In the genomic region with DNA sequence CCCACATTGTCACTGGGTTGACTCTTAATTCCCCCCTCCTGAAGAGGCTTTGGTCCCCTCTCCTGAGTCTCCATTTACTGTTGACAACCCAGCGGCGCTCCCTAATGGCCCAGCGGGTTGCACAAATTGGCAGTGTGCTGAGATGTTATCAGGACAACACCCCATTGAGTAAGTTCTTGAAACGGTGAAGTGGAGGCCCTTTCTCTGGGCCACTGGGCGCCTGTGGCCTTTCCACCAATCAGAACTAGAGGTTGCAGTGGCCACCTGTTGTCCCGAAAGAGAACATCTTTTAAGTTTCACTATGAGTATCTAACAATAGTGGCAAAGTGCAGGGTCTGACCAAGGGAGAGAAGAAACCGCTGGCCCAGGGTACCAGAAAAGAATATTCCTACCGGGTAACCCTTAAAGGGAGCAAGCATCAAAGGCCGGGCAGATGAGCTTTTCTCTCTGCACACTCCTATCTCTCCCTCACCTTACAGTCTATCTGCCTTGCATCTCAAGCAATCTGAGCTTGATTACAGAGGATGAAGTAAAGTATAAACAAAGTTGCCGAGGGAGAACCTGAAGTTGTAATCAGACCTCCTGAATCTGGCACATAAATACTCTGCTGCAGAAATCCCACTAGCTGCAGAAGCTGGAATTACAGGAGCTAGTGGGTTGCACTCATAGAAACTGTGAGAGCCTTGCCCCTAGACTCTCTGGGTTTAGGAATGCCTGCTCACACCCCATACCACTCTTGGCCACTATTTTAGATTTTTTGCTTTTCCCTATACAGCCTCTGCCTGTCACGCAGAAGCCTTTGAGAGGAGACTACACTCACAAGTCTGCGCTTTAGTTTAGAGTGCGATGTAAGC, we compare ENCODE assay signal across 8 mouse cellular contexts. TPM values are rescaled to one million over a fixed set of nuclear protein-coding genes. Genes with fewer than 3 reads are reported as not detected.
DNase-seq lines count a peak whose midpoint lies in the region; ATAC-seq lines count a peak whose summit lies in the region.

No protein-coding gene starts in this region.

- no peak for ATAC-seq in hindbrain, embryonic 12.5 days (ENCODE audit: low FRiP score)
- peak; percentile 15; the same call in 1 of the 2 replicates for ATAC-seq in forebrain, embryonic 16.5 days
- peak; percentile 67 for ATAC-seq in lung, embryonic 16.5 days (ENCODE audit: low read depth)
- no peak for ATAC-seq in cerebellum, adult (ENCODE audit: insufficient number of reproducible peaks, low FRiP score, low TSS enrichment)

- no peaks in the 10 kb centered on the region for H3K36me3 ChIP-seq in hindbrain, embryonic 10.5 days
- H3K36me3 ChIP-seq in hindbrain, embryonic 12.5 days, result no peaks in the 10 kb centered on the region
- H3K36me3 ChIP-seq in forebrain, embryonic 16.5 days (ENCODE audit: control insufficient read depth, insufficient read depth), result no peaks in the 10 kb centered on the region
- no peaks in the 10 kb centered on the region for H3K36me3 ChIP-seq in lung, embryonic 16.5 days (ENCODE audit: control insufficient read depth, insufficient read depth, low read length)

- no peak overlapping the region for H3K4me2 ChIP-seq in hindbrain, embryonic 12.5 days (replicated peaks)
- no peak overlapping the region for H3K4me2 ChIP-seq in forebrain, embryonic 16.5 days (ENCODE audit: low read length)
- H3K4me2 ChIP-seq in lung, embryonic 16.5 days (ENCODE audit: low read depth, low read length), result no peak overlapping the region

- H3K9ac ChIP-seq in hindbrain, embryonic 12.5 days, result no peak overlapping the region
- no peak overlapping the region for H3K9ac ChIP-seq in forebrain, embryonic 16.5 days (replicated peaks; ENCODE audit: low read depth, low read length)
- H3K9ac ChIP-seq in lung, embryonic 16.5 days (ENCODE audit: low read length), result no peak overlapping the region

- WGBS in hindbrain, embryonic 10.5 days, result 13% methylated on average over 13 of the region's 13 CpGs
- 20% methylated on average over 13 of the region's 13 CpGs for WGBS in hindbrain, embryonic 12.5 days
- WGBS in forebrain, embryonic 16.5 days, result 19% methylated on average over 13 of the region's 13 CpGs
- 20% methylated on average over 13 of the region's 13 CpGs for WGBS in lung, embryonic 16.5 days

- peaks cover 9% of the 10 kb centered on the region for H3K27me3 ChIP-seq in hindbrain, embryonic 10.5 days (ENCODE audit: insufficient read depth, poor library complexity, severe bottlenecking)
- H3K27me3 ChIP-seq in hindbrain, embryonic 12.5 days, result no peaks in the 10 kb centered on the region
- H3K27me3 ChIP-seq in forebrain, embryonic 16.5 days (replicated peaks; ENCODE audit: control insufficient read depth, insufficient read depth, low read length), result no peaks in the 10 kb centered on the region
- no peaks in the 10 kb centered on the region; the same call in 1 of the 2 replicates for H3K27me3 ChIP-seq in lung, embryonic 16.5 days (ENCODE audit: control insufficient read depth, insufficient read depth, low read depth, low read length)

- H3K4me1 ChIP-seq in hindbrain, embryonic 10.5 days (replicated peaks), result peaks cover 69% of the 10 kb centered on the region
- peaks cover 37% of the 10 kb centered on the region for H3K4me1 ChIP-seq in hindbrain, embryonic 12.5 days
- H3K4me1 ChIP-seq in forebrain, embryonic 16.5 days (replicated peaks; ENCODE audit: control insufficient read depth, insufficient read depth, low read length), result peaks cover 40% of the 10 kb centered on the region
- H3K4me1 ChIP-seq in lung, embryonic 16.5 days (replicated peaks; ENCODE audit: control insufficient read depth, insufficient read depth, low read length), result peaks cover 22% of the 10 kb centered on the region

- peak overlapping the region; percentile 59; the same call in 1 of the 2 replicates for H3K27ac ChIP-seq in hindbrain, embryonic 10.5 days
- H3K27ac ChIP-seq in hindbrain, embryonic 12.5 days, result no peak overlapping the region
- H3K27ac ChIP-seq in forebrain, embryonic 16.5 days (ENCODE audit: low read length), result no peak overlapping the region
- peak overlapping the region; percentile 36; the same call in 1 of the 2 replicates for H3K27ac ChIP-seq in lung, embryonic 16.5 days (ENCODE audit: low read length)

- peak; percentile 45 for DNase-seq in hindbrain, embryonic 10.5 days (ENCODE audit: low spot score)
- peak; percentile 47 for DNase-seq in ZHBTc4 (ENCODE audit: low read depth, low spot score)
- no peak for DNase-seq in cerebellum, adult 18-20 months
- DNase-seq in thymus, postnatal 36 days, result no peak

- no peaks in the 10 kb centered on the region for H3K9me3 ChIP-seq in hindbrain, embryonic 10.5 days
- no peaks in the 10 kb centered on the region for H3K9me3 ChIP-seq in hindbrain, embryonic 12.5 days (replicated peaks)
- H3K9me3 ChIP-seq in forebrain, embryonic 16.5 days (ENCODE audit: control insufficient read depth, low read length), result no peaks in the 10 kb centered on the region
- H3K9me3 ChIP-seq in lung, embryonic 16.5 days (ENCODE audit: control insufficient read depth, low read length), result no peaks in the 10 kb centered on the region

- H3K4me3 ChIP-seq in hindbrain, embryonic 10.5 days, result peak overlapping the region; percentile 0; the same call in 1 of the 2 replicates
- H3K4me3 ChIP-seq in hindbrain, embryonic 12.5 days, result no peak overlapping the region
- no peak overlapping the region for H3K4me3 ChIP-seq in forebrain, embryonic 16.5 days (replicated peaks; ENCODE audit: low read length)
- H3K4me3 ChIP-seq in lung, embryonic 16.5 days (ENCODE audit: low read length), result no peak overlapping the region

RNA-seq across cellular contexts. Expression of a gene that starts 1.8 kb away (rescaled TPM):
- polyA plus RNA-seq in hindbrain, embryonic 10.5 days (2016; fragmentation: Nextera tagmentation; extraction: Ambion mirVana), result 15.0 and 24.4 TPM in 2 replicates
- polyA plus RNA-seq in hindbrain, embryonic 12.5 days (2016; fragmentation: Nextera tagmentation; extraction: Ambion mirVana), result 40.9 and 44.9 TPM in 2 replicates
- 16.7 and 21.2 TPM in 2 replicates for polyA plus RNA-seq in forebrain, embryonic 16.5 days (2015; fragmentation: Nextera tagmentation; extraction: Ambion mirVana)
- polyA plus RNA-seq in lung, embryonic 16.5 days (2015; fragmentation: Nextera tagmentation; extraction: Ambion mirVana), result 2.1 and 3.0 TPM in 2 replicates

Comparison
In these comparisons a context has a peak if more than half of its experiments do, and no peak if none do; other contexts are left out.
1. H3K27ac ChIP-seq: peak in hindbrain, embryonic 10.5 days (single experiment) and lung, embryonic 16.5 days (single experiment); none in hindbrain, embryonic 12.5 days (single experiment) and forebrain, embryonic 16.5 days (single experiment).
2. DNase-seq: peak in hindbrain, embryonic 10.5 days (single experiment) and ZHBTc4 (single experiment); none in cerebellum, adult 18-20 months (0 of 2) and thymus, postnatal 36 days (0 of 2).
3. ATAC-seq: peak in forebrain, embryonic 16.5 days (single experiment) and lung, embryonic 16.5 days (single experiment); none in hindbrain, embryonic 12.5 days (single experiment) and cerebellum, adult (single experiment).